Mouse (Mus musculus): ENCODE results near the gene Ppt1. TPM values are rescaled to one million over a fixed set of nuclear protein-coding genes. Genes with fewer than 3 reads are reported as not detected.

The Ppt1 gene
- polyA plus RNA-seq, 1 experiment from 2014 or later = 131 TPM

- no peak for DNase-seq (ENCODE audit: low spot score)
These were observed 67.7 kb downstream of the Ppt1 start for GRCm38 (mm10) chr4:122903709-122904108.

GRCm38 (mm10) chr4:122905359-122905758 lies 69.3 kb downstream of the Ppt1 start:
- no peak for DNase-seq (ENCODE audit: low spot score)

Other genes starting within 250 kb of the Ppt1 start
- gene 9530002B09Rik, start 147.0 kb upstream of the Ppt1 start, polyA plus RNA-seq (2015; fragmentation: Nextera tagmentation; extraction: Ambion mirVana) = not detected in 2 replicates
- 91.9 and 106 TPM in 2 replicates for gene Cap1, start 49.8 kb downstream of the Ppt1 start, polyA plus RNA-seq (2015; fragmentation: Nextera tagmentation; extraction: Ambion mirVana)
- 2.4 and 2.7 TPM in 2 replicates for gene Mfsd2a, start 124.9 kb downstream of the Ppt1 start, polyA plus RNA-seq (2015; fragmentation: Nextera tagmentation; extraction: Ambion mirVana)
- gene Mycl, start 159.4 kb downstream of the Ppt1 start, polyA plus RNA-seq (2015; fragmentation: Nextera tagmentation; extraction: Ambion mirVana) = 1.2 and 1.6 TPM in 2 replicates
- gene Trit1, start 180.4 kb downstream of the Ppt1 start, polyA plus RNA-seq (2015; fragmentation: Nextera tagmentation; extraction: Ambion mirVana) = 16.4 and 18.6 TPM in 2 replicates